Mouse (Mus musculus) intestine, embryonic 15.5 days (tissue): ENCODE results near the gene Sugct. TPM values are rescaled to one million over a fixed set of nuclear protein-coding genes. Genes with fewer than 3 reads are reported as not detected.

Experiments
- ATAC-seq: fragments of 200-750 bp; cut with Nextera tagmentation; 2 replicates; pipeline ENCODE4 v1.8.0; 2017; ENCODE audit warnings: moderate TSS enrichment, moderate library complexity
- H3K27ac ChIP-seq: fragments of 300-500 bp; sonication (generic); 2 replicates; pipeline ENCODE4 v1.5.1; 2015; ENCODE audit warnings: mild to moderate bottlenecking, inconsistent platforms
- H3K27me3 ChIP-seq: fragments of 300-500 bp; sonication (generic); replicated peaks from 2 replicates; pipeline ENCODE4 v1.6.1; 2015; ENCODE audit warnings: inconsistent platforms
- H3K36me3 ChIP-seq: fragments of 300-500 bp; sonication (generic); 2 replicates; pipeline ENCODE4 v1.6.1; 2015; ENCODE audit warnings: inconsistent platforms
- H3K4me1 ChIP-seq: fragments of 300-500 bp; sonication (generic); replicated peaks from 2 replicates; pipeline ENCODE4 v1.6.1; 2015; ENCODE audit warnings: inconsistent platforms
- H3K4me2 ChIP-seq: fragments of 300-500 bp; sonication (generic); replicated peaks from 2 replicates; pipeline ENCODE4 v1.6.1; 2015; ENCODE audit warnings: mild to moderate bottlenecking, inconsistent platforms
- H3K4me3 ChIP-seq: fragments of 300-500 bp; sonication (generic); replicated peaks from 2 replicates; pipeline ENCODE4 v1.5.1; 2015; ENCODE audit warnings: inconsistent platforms
- H3K9ac ChIP-seq: fragments of 300-500 bp; sonication (generic); 2 replicates; pipeline ENCODE4 v1.6.1; 2015; ENCODE audit warnings: inconsistent platforms
- H3K9me3 ChIP-seq: fragments of 300-500 bp; sonication (generic); 2 replicates; pipeline ENCODE4 v1.6.1; 2016; ENCODE audit warnings: inconsistent platforms
- WGBS: fragments of 180-500 bp; shearing (Covaris S2); methylation state at CpG from one replicate; pipeline ENCODE4 v1.1.7; 2015; 5-methylcytosine and 5-hydroxymethylcytosine counted together
- polyA plus RNA-seq: library from polyadenylated mRNA; unstranded; fragments of >200 nt; fragmentation: Nextera tagmentation; extraction: Ambion mirVana; gene quantifications from 2 replicates; pipeline ENCODE4 v1.2.1, GENCODE M21; 2015

The Sugct gene
- polyA plus RNA-seq, 1 experiment from 2014 or later = 5.3 TPM

DNA sequence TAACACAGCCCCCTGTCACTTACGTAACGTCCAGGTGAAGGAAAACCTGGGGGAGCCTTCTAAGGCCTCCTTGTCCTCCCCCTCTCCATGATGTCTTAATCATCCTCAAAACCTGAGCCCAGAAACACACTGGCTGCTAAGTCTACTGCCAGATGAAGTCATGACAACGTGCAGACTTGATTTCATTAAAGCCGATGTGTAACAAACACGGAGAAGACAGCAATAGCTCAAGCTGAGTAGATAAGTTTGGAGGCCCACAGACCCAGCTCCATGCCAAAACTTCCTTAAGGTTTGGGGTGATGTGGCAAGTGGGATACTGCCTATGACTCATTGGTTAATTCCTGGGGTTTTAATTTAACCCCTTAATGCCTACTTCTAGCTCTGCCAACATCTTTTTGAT, 726.4 kb downstream of the Sugct start:
- no peaks in the 10 kb centered on the region for H3K36me3 ChIP-seq
- H3K9ac ChIP-seq = no peak overlapping the region
- no peak overlapping the region for H3K4me2 ChIP-seq
- no peak overlapping the region for H3K4me3 ChIP-seq
- H3K9me3 ChIP-seq = no peaks in the 10 kb centered on the region
- no peaks in the 10 kb centered on the region for H3K4me1 ChIP-seq
- no peak overlapping the region for H3K27ac ChIP-seq
- no peak for ATAC-seq
- H3K27me3 ChIP-seq = no peaks in the 10 kb centered on the region
- WGBS = 84% methylated on average over 5 of the region's 5 CpGs

DNA sequence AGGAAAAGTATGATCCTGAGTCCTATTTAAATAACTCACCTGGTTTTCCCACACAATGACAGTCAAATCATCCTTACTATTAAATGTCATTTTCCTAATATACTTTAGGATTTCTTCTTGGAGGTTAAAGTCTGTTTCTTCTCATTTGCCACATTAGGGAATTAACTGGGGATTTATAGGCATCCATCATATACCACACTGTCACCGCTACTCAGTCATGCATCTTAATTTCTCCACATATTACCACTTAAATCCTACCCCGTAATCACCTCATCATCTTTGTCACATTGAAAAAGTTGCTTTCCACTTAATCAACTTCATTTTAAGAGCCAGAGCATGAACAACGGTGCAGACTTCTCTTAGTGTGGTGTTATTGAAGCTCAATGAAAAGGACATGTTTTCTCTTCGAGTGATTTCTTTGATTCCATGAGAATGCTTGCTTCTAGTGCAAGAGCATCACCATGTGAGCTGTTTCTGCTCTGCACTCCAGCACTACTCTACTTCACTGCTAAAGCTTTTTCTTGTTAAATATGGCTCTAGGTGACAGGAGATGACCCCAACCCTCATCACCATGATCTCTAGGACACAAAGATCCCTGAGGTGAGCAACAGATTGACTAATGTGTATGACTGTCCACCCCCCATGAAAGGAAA, 730.4 kb downstream of the Sugct start:
- WGBS = 79% methylated on average over 4 of the region's 4 CpGs
- no peaks in the 10 kb centered on the region for H3K27me3 ChIP-seq
- no peak for ATAC-seq
- H3K9me3 ChIP-seq = no peaks in the 10 kb centered on the region
- H3K9ac ChIP-seq = no peak overlapping the region
- no peak overlapping the region for H3K4me3 ChIP-seq
- no peak overlapping the region for H3K4me2 ChIP-seq
- H3K36me3 ChIP-seq = no peaks in the 10 kb centered on the region
- H3K4me1 ChIP-seq = no peaks in the 10 kb centered on the region
- no peak overlapping the region for H3K27ac ChIP-seq

DNA sequence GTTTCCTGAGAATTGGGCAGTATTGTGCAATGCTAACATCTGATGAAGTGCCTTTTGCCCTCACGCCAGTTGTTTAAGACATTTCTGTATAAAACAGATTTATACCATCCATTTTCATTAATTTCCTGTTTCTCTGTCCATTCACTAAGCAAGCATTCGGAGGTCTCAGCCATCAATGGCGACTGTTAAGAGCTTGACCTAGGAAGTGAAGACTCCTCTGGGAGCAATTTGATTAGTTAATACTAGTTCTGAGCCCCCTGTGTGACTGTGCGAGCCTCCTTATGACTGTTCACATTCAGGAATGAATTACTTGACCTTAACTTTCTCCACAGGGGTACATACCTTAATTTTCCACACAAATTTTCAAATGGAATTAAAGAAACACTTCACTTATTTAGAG, 743.3 kb downstream of the Sugct start:
- no peak overlapping the region for H3K27ac ChIP-seq
- H3K36me3 ChIP-seq = no peaks in the 10 kb centered on the region
- no peaks in the 10 kb centered on the region for H3K9me3 ChIP-seq
- no peaks in the 10 kb centered on the region for H3K27me3 ChIP-seq
- no peaks in the 10 kb centered on the region for H3K4me1 ChIP-seq
- no peak overlapping the region for H3K4me2 ChIP-seq
- ATAC-seq = no peak
- H3K9ac ChIP-seq = no peak overlapping the region
- WGBS = 65% methylated on average over 4 of the region's 4 CpGs
- no peak overlapping the region for H3K4me3 ChIP-seq

DNA sequence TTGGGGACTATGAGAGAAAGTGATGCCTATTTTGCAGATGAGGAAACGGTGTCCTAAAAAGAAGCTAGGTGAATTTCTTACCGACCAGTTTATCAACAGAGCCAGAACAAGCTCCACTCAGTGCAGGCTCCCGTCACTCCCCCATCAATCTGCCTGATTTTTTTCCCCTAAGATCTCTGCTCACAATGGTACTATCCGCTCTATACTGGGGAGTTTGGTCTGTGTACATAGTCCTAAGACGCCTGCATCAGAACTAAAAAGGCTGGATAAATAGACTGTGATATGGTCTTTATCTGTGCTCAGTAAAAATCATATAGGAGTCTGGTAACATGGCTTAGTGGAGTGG, 755.9 kb downstream of the Sugct start:
- Histone ChIP-seq H3K4me1 (no peaks in the 10 kb centered on the region), H3K36me3 (no peaks in the 10 kb centered on the region), H3K9ac (no peak overlapping the region), H3K27ac (0 out of 2 replicates have a peak overlapping the region, but pooled peaks have one; percentile 1), H3K9me3 (no peaks in the 10 kb centered on the region), H3K4me3 (no peak overlapping the region), H3K4me2 (no peak overlapping the region), H3K27me3 (no peaks in the 10 kb centered on the region)
- ATAC-seq = peak; percentile 53; the same call in 1 of the 2 replicates
- 46% methylated on average over 5 of the region's 5 CpGs for WGBS

DNA sequence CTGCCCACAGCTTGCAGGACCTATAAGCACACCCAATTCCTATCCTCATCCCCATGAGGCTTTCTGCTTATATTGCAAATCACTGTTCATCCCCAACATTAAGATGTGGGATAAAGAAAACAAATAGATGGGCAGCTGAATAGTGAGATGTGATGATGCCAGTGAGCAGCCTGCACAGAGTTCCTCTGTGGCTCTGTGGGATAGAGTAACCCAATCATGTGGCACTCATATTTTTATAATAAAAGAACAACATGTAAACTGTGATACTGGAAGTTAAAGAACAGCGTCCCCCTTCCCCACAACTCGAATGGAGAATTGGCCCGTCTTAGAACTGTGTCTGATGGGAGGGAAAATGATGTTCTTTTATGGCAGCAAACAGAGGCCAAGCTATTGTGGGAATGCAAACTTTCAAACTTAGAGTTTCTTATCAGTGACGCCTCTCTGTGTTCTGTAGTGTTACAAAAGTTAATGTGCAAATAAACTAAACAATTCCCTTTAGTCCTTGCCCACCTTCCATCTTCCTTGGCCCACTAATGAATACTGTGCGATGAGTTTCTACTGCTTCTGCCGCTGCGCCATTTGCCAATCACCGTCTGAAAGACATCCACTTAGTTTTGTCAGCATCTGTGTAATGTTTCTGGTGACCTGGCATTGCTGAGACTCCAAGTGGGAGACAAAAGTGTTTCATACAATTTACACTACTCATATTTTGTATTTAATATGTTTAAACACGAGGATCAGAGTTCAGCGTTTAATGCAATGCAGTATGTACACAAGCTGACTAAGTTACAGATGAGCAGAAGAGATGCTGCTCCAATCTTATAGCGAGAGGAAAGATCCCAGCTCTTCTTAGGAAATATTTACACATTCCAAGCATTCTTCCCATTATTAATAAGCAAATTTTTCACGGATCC, 756.5 kb downstream of the Sugct start:
- H3K4me3 ChIP-seq = no peak overlapping the region
- H3K36me3 ChIP-seq = no peaks in the 10 kb centered on the region
- H3K4me1 ChIP-seq = no peaks in the 10 kb centered on the region
- no peak overlapping the region for H3K9ac ChIP-seq
- 42% methylated on average over 12 of the region's 12 CpGs for WGBS
- H3K27me3 ChIP-seq = no peaks in the 10 kb centered on the region
- no peak overlapping the region for H3K4me2 ChIP-seq
- no peaks in the 10 kb centered on the region for H3K9me3 ChIP-seq
- ATAC-seq = peak; percentile 65
- H3K27ac ChIP-seq = 0 out of 2 replicates have a peak overlapping the region, but pooled peaks have one; percentile 32

DNA sequence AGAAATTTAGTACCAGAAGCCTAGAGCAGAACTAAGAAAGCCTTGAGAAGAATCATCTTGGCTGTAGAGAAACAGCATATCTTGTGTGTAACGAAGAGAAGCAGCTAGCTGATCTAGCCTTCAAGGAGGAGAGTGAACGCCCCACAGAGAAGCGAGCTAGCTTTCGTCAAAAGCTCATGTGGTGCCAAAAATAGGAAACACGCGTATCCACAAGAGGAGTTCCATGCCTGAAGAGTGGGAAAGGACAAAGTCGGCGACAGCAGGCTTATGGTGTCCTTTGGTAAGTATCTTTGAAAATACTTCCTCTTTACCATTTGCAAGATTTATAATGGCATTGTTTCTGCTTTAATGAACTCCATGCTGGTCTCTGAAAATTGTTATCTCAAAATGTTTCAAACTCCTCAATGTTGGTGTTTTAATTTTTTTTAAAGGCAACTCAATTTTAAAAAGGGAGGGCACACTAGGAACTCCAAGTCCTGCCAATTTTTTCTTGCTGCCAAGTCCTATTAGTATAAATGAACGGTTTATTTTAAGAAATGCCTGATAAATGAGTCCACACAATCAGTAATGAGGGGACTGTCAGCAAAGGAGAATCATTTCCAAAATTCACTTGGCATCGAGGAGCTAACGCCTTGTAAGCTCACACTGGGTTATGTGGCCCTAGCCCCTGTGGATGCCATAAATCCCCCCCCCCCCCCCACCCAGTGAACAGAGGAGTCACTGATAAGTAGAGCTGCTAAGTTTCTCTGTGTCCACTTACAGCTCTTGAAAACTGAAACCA, 757.7 kb downstream of the Sugct start:
- H3K4me3 ChIP-seq = no peak overlapping the region
- WGBS = 71% methylated on average over 11 of the region's 11 CpGs
- no peaks in the 10 kb centered on the region for H3K4me1 ChIP-seq
- H3K36me3 ChIP-seq = no peaks in the 10 kb centered on the region
- H3K9ac ChIP-seq = no peak overlapping the region
- ATAC-seq = no peak
- H3K9me3 ChIP-seq = no peaks in the 10 kb centered on the region
- no peaks in the 10 kb centered on the region for H3K27me3 ChIP-seq
- no peak overlapping the region for H3K4me2 ChIP-seq
- no peak overlapping the region for H3K27ac ChIP-seq

DNA sequence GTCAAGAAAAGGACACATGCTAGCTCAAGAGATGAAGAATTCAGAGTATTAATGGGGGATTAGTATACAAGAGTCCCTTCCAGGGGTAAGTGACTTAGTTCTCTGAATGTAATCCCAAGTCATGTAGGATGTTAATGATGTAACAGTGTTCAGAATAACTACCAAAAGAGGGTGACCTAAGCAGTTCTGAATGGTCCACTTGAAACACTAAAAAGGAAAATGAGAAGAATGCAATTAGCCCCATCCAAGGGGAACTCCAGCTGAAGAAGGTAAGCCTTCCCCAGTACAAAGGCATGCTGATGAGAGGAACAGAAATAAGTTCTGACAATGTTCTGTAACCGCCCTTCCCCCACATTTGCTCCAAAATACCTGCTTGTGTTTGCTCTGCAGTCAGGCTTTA, 760.3 kb downstream of the Sugct start:
- Histone ChIP-seq H3K9me3 (no peaks in the 10 kb centered on the region), H3K4me1 (no peaks in the 10 kb centered on the region), H3K4me2 (no peak overlapping the region), H3K36me3 (no peaks in the 10 kb centered on the region), H3K27ac (no peak overlapping the region), H3K4me3 (no peak overlapping the region), H3K27me3 (no peaks in the 10 kb centered on the region), H3K9ac (no peak overlapping the region)
- ATAC-seq = no peak
- WGBS = 89% methylated on average over 1 of the region's 1 CpGs

DNA sequence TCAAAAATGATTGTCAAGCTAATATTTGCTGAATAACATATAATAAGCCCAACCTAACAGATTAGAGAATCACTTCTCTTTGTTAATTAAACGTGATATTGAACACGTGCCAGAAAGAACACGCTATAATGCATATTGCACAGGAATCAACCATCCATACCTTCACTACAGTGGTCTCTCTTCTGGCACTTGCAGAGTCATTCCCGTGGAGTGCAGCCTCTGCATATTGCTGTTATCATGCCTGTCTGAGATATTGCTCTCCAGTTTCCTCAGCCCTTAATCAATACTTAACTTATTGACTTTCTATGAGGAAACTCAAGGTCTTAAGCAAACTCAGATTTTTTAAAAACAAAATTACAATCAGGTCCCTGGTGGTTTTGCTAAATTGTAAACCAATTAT, 761.8 kb downstream of the Sugct start:
- no peaks in the 10 kb centered on the region for H3K36me3 ChIP-seq
- H3K9ac ChIP-seq = no peak overlapping the region
- H3K4me3 ChIP-seq = no peak overlapping the region
- H3K27me3 ChIP-seq = no peaks in the 10 kb centered on the region
- H3K4me2 ChIP-seq = no peak overlapping the region
- H3K9me3 ChIP-seq = no peaks in the 10 kb centered on the region
- H3K4me1 ChIP-seq = no peaks in the 10 kb centered on the region
- no peak for ATAC-seq
- WGBS = 86% methylated on average over 4 of the region's 4 CpGs
- H3K27ac ChIP-seq = no peak overlapping the region

DNA sequence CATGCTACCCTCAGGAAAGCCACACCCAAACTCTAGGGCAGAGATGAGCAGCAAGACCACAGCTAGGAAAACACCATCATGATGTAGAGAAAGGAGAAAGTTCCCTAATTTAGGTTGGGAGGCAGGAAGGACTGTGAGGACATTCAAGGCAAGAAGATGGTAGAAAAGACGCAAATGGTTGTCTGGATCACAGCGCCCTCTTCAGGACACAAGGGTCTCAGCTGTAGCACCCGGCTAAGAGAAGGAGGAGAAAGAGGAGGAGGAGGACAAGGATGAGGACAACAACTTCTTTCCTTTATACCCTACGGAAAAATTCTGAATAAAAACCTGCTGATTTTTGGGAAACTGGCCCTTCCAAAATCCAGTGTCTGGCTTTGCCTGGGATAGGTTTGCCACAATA, 774.0 kb downstream of the Sugct start:
- H3K4me1 ChIP-seq = no peaks in the 10 kb centered on the region
- no peak overlapping the region for H3K4me2 ChIP-seq
- H3K4me3 ChIP-seq = no peak overlapping the region
- no peaks in the 10 kb centered on the region for H3K27me3 ChIP-seq
- ATAC-seq = no peak
- H3K27ac ChIP-seq = no peak overlapping the region
- 51% methylated on average over 4 of the region's 4 CpGs for WGBS
- H3K36me3 ChIP-seq = no peaks in the 10 kb centered on the region
- no peak overlapping the region for H3K9ac ChIP-seq
- H3K9me3 ChIP-seq = no peaks in the 10 kb centered on the region

DNA sequence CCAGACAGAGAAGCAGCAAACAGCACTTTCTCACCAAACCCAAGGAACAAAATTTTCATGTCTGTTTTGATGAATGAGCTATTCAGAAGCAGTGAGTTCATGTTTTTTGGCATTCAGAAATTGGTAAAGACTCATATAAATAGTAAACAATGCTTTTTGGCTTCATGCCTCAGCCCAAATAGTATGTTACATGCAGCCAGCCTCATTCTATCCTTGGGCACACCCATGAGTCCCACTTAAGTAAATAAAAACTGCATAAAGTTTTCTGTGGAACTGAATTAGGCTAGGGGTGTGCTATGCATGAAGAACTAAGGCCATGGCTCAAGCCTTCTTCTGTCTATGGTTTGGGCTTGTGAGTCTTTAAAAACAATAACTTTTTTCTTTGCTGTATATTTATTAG, 779.7 kb downstream of the Sugct start:
- Histone ChIP-seq H3K27me3 (no peaks in the 10 kb centered on the region), H3K9me3 (no peaks in the 10 kb centered on the region), H3K36me3 (no peaks in the 10 kb centered on the region), H3K9ac (no peak overlapping the region), H3K27ac (no peak overlapping the region), H3K4me1 (no peaks in the 10 kb centered on the region), H3K4me2 (no peak overlapping the region), H3K4me3 (no peak overlapping the region)
- no peak for ATAC-seq

DNA sequence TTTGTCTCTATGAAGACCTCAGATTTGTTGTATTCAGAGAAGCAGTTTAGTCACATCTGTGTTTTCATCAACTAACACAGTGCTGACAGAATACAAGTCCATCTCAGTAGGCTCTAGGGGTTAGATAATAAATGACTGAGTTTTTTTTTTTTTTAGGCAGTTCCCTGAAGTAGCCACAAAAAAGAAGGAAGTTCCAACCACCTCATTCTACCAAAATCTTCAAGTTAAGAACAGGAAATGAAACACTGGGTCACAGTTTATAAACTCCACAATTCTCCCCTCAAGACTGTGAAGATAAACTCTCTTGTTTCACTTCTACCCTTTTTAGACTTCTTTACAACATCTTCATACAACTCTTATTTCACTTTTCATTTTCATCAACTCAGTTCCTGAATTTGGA, 783.1 kb downstream of the Sugct start:
- no peaks in the 10 kb centered on the region for H3K36me3 ChIP-seq
- H3K27ac ChIP-seq = no peak overlapping the region
- no peak overlapping the region for H3K4me2 ChIP-seq
- ATAC-seq = no peak
- H3K27me3 ChIP-seq = no peaks in the 10 kb centered on the region
- no peak overlapping the region for H3K4me3 ChIP-seq
- no peak overlapping the region for H3K9ac ChIP-seq
- no peaks in the 10 kb centered on the region for H3K9me3 ChIP-seq
- no peaks in the 10 kb centered on the region for H3K4me1 ChIP-seq

DNA sequence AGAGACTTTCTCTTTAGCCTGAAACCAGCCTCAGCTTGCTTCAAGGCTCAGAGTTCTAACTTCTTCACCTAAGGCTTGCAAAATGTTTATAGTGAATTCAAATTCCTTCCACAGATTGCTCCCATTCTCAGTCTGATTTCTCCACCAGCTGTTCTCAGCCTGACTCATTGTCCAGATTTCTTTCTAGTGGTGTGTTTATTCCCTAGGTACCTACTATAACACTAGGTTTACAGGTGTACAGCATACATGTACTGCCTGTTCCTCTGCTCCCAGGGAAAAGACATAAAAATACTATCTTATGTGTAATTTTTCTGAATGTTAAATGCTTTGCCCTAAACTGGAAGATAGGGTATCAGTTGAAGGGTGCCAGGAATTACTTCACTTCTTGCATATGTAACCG, 788.4 kb downstream of the Sugct start:
- Histone ChIP-seq H3K36me3 (no peaks in the 10 kb centered on the region), H3K4me3 (no peak overlapping the region), H3K4me2 (no peak overlapping the region), H3K9me3 (no peaks in the 10 kb centered on the region), H3K4me1 (no peaks in the 10 kb centered on the region), H3K27ac (no peak overlapping the region), H3K27me3 (no peaks in the 10 kb centered on the region), H3K9ac (no peak overlapping the region)
- 75% methylated on average over 1 of the region's 1 CpGs for WGBS
- no peak for ATAC-seq
